Comparison of ENCODE assay signal across 9 mouse cellular contexts in the genomic region with DNA sequence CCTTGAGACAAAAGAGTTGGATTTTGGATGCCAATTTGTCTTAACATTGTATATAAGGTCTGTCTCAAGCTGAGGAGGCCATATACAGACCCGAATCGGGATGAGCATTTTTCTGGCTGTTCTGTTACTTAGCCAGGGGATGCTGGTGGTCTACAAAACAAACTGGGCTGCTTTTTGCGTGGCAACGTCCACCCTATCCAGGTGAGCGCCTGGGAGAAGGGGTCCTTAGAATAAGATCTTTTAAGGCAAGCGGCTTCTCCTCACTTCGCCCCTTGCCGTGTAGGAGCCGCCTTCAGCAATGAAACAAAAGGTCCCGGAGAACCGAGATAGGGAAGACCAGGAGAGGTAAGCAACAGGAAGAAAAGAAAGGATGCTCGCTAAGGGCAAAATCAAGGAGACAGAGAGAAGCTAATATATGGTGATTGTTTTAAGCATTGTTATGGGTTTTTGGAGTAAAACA.
DNase-seq lines count a peak whose midpoint lies in the region; ATAC-seq and TF ChIP-seq lines count a peak whose summit lies in the region.
"Had no signal": no experiment of that assay in that cellular context is flagged by ENCODE, and none has a peak within 500 bp of the region (broad histone marks: within the 10 kb centered on the region; RNA-seq: fewer than 3 reads in every experiment).

No protein-coding gene starts in this region.

- ATAC-seq in embryonic facial prominence, embryonic 12.5 days (ENCODE audit: insufficient number of reproducible peaks, insufficient read depth, low FRiP score, low TSS enrichment): no peak
- ATAC-seq in hindbrain, embryonic 14.5 days (ENCODE audit: low FRiP score): no peak
- peak; percentile 54 for ATAC-seq in midbrain, embryonic 12.5 days (ENCODE audit: low FRiP score, low read depth)
- ATAC-seq in monocyte, adult 5-6 weeks (replicated peaks; ENCODE audit: insufficient number of reproducible peaks, low FRiP score, low TSS enrichment, poor library complexity, severe bottlenecking): no peak

- H3K27me3 ChIP-seq in embryonic facial prominence, embryonic 12.5 days: no peaks in the 10 kb centered on the region
- no peaks in the 10 kb centered on the region for H3K27me3 ChIP-seq in hindbrain, embryonic 14.5 days (ENCODE audit: control insufficient read depth, insufficient read depth, low read length)
- H3K27me3 ChIP-seq in midbrain, embryonic 12.5 days: peaks cover 12% of the 10 kb centered on the region; the same call in 1 of the 2 replicates
- H3K27me3 ChIP-seq in kidney, adult 2 months (replicated peaks; ENCODE audit: control insufficient read depth, insufficient read depth, low read length): no peaks in the 10 kb centered on the region

- no peak overlapping the region; the same call in 1 of the 2 replicates for H3K4me3 ChIP-seq in embryonic facial prominence, embryonic 12.5 days
- peak overlapping the region; percentile 15 for H3K4me3 ChIP-seq in hindbrain, embryonic 14.5 days (replicated peaks; ENCODE audit: low read length)
- peak overlapping the region; percentile 23 for H3K4me3 ChIP-seq in midbrain, embryonic 12.5 days
- H3K4me3 ChIP-seq in kidney, adult 2 months (ENCODE audit: insufficient read depth, low read depth, low read length): no peak overlapping the region
- H3K4me3 ChIP-seq: heart, embryonic 15.5 days had no signal

- WGBS in embryonic facial prominence, embryonic 12.5 days: 20% methylated on average over 12 of the region's 12 CpGs
- WGBS in hindbrain, embryonic 14.5 days: 10% methylated on average over 12 of the region's 12 CpGs
- 10% methylated on average over 12 of the region's 12 CpGs for WGBS in midbrain, embryonic 12.5 days
- WGBS in kidney, adult 2 months: 18% methylated on average over 12 of the region's 12 CpGs

- no peak overlapping the region for H3K27ac ChIP-seq in embryonic facial prominence, embryonic 12.5 days
- peak overlapping the region; percentile 77 for H3K27ac ChIP-seq in hindbrain, embryonic 14.5 days
- peak overlapping the region; percentile 64 for H3K27ac ChIP-seq in midbrain, embryonic 12.5 days (replicated peaks)
- no peak overlapping the region for H3K27ac ChIP-seq in kidney, adult 2 months (ENCODE audit: insufficient read depth, low read depth, low read length)
- H3K27ac ChIP-seq: heart, embryonic 15.5 days had no signal

- TF ChIP-seq POLR2A in kidney, adult 2 months (IDR thresholded peaks at IDR 0.05; ENCODE audit: low read depth, low read length): no peak

- no peaks in the 10 kb centered on the region for H3K9me3 ChIP-seq in embryonic facial prominence, embryonic 12.5 days
- H3K9me3 ChIP-seq in hindbrain, embryonic 14.5 days (ENCODE audit: control insufficient read depth, low read length): no peaks in the 10 kb centered on the region
- H3K9me3 ChIP-seq in midbrain, embryonic 12.5 days: no peaks in the 10 kb centered on the region
- H3K9me3 ChIP-seq: heart, embryonic 15.5 days had no signal

- no peaks in the 10 kb centered on the region for H3K4me1 ChIP-seq in embryonic facial prominence, embryonic 12.5 days
- H3K4me1 ChIP-seq in hindbrain, embryonic 14.5 days (replicated peaks; ENCODE audit: control insufficient read depth, insufficient read depth, low read length): peaks cover 17% of the 10 kb centered on the region
- H3K4me1 ChIP-seq in midbrain, embryonic 12.5 days: peaks cover 11% of the 10 kb centered on the region
- H3K4me1 ChIP-seq in kidney, adult 2 months (ENCODE audit: control insufficient read depth, insufficient read depth, low read length): no peaks in the 10 kb centered on the region
- H3K4me1 ChIP-seq: heart, embryonic 15.5 days had no signal

- H3K4me2 ChIP-seq in embryonic facial prominence, embryonic 12.5 days (replicated peaks): peak overlapping the region; percentile 39
- peak overlapping the region; percentile 48 for H3K4me2 ChIP-seq in hindbrain, embryonic 14.5 days (replicated peaks)
- peak overlapping the region; percentile 49 for H3K4me2 ChIP-seq in midbrain, embryonic 12.5 days (replicated peaks)
- H3K4me2 ChIP-seq: heart, embryonic 15.5 days had no signal

- no peak for TF ChIP-seq CTCF in kidney, adult 2 months (conservative IDR thresholded peaks at IDR 0.05; ENCODE audit: insufficient read depth, insufficient read length, low read depth, low read length)

- DNase-seq in ZHBTc4 (ENCODE audit: low read depth, low spot score): peak; percentile 14
- peak; percentile 40 for DNase-seq in hindbrain, embryonic 14.5 days (ENCODE audit: low spot score)
- DNase-seq in Muller cell, postnatal 12 days (ENCODE audit: inconsistent ontology term): no peak
- no peak for DNase-seq in kidney, adult 2 months
- no peak for DNase-seq in thymus, postnatal 25 days

- 0 out of 2 replicates have a peak overlapping the region, but pooled peaks have one; percentile 7 for H3K9ac ChIP-seq in embryonic facial prominence, embryonic 12.5 days
- peak overlapping the region; percentile 49 for H3K9ac ChIP-seq in hindbrain, embryonic 14.5 days
- H3K9ac ChIP-seq in midbrain, embryonic 12.5 days (replicated peaks): peak overlapping the region; percentile 46; the same call in 1 of the 2 replicates
- H3K9ac ChIP-seq: heart, embryonic 15.5 days had no signal

- no peaks in the 10 kb centered on the region for H3K36me3 ChIP-seq in embryonic facial prominence, embryonic 12.5 days
- H3K36me3 ChIP-seq in hindbrain, embryonic 14.5 days (replicated peaks; ENCODE audit: control insufficient read depth, insufficient read depth): no peaks in the 10 kb centered on the region
- no peaks in the 10 kb centered on the region for H3K36me3 ChIP-seq in midbrain, embryonic 12.5 days
- H3K36me3 ChIP-seq in kidney, adult 2 months (ENCODE audit: control insufficient read depth, insufficient read depth, low read length): no peaks in the 10 kb centered on the region
- H3K36me3 ChIP-seq: heart, embryonic 15.5 days had no signal

Comparison
In these comparisons a context has a peak if more than half of its experiments do, and no peak if none do; other contexts are left out.
1. DNase-seq: peak in ZHBTc4 (single experiment) and hindbrain, embryonic 14.5 days (single experiment); none in Muller cell, postnatal 12 days (single experiment), kidney, adult 2 months (single experiment) and thymus, postnatal 25 days (single experiment).
2. H3K27ac ChIP-seq: peak in hindbrain, embryonic 14.5 days (single experiment) and midbrain, embryonic 12.5 days (single experiment); none in embryonic facial prominence, embryonic 12.5 days (single experiment) and kidney, adult 2 months (single experiment).
3. H3K4me3 ChIP-seq: peak in hindbrain, embryonic 14.5 days (single experiment) and midbrain, embryonic 12.5 days (single experiment); none in embryonic facial prominence, embryonic 12.5 days (single experiment) and kidney, adult 2 months (single experiment).
4. Peak in every context shown above with its lines, with median percentiles within 50 percentile points of each other: H3K4me2 ChIP-seq and H3K9ac ChIP-seq.